Mouse (Mus musculus) adrenal gland, postnatal 25 days (tissue): Measurements from ENCODE around the gene Siglec1. TPM values are rescaled to one million over a fixed set of nuclear protein-coding genes. Genes with fewer than 3 reads are reported as not detected.
"Not testable (repeated sequence)": the region's sequence is repeated elsewhere in the genome, so short reads cannot be mapped to it uniquely, and the experiment has no call there.

Source experiments
- DNase-seq: peaks from one replicate; pipeline ENCODE4 v3.0.0; 2021; ENCODE audit warnings: mixed read lengths
- long read RNA-seq: library from polyadenylated mRNA; stranded (forward); transcript quantifications from one replicate; pipeline ENCODE4 v2.0.0, GENCODE M21; 2021
- total RNA-seq: library from RNA; stranded (reverse); gene quantifications from 2 replicates; pipeline ENCODE4 v1.2.3, GENCODE M21; 2021

Siglec1 gene
- 2.6 and 2.7 TPM in 2 replicates for total RNA-seq
- long read RNA-seq, result 0 reads

- no peak for DNase-seq
Observed at GRCm38 (mm10) chr2:131086667-131087390, at the start of gene Siglec1. Siglec1 (minus strand) TSS chr2:131086765.

GRCm38 (mm10) chr2:131135521-131136139 is 49.1 kb upstream of the Siglec1 start:
- DNase-seq, result no peak

GRCm38 (mm10) chr2:131134826-131135400 is 48.3 kb upstream of the Siglec1 start:
- DNase-seq, result no peak

- no peak for DNase-seq
Observed at GRCm38 (mm10) chr2:131134381-131134780, 47.8 kb upstream of the Siglec1 start.

GRCm38 (mm10) chr2:131132930-131133547 is 46.5 kb upstream of the Siglec1 start, which contains the start of gene Gm11037:
Gm11037 (plus strand) TSS chr2:131133497.
- DNase-seq, result no peak

GRCm38 (mm10) chr2:131132111-131132888 is 45.7 kb upstream of the Siglec1 start:
- DNase-seq, result no peak

GRCm38 (mm10) chr2:131130849-131131248 is 44.3 kb upstream of the Siglec1 start:
- DNase-seq, result no peak

GRCm38 (mm10) chr2:131129836-131130235 is 43.3 kb upstream of the Siglec1 start:
- no peak for DNase-seq

GRCm38 (mm10) chr2:131128636-131129157 is 42.1 kb upstream of the Siglec1 start:
- no peak for DNase-seq

GRCm38 (mm10) chr2:131128211-131128610 is 41.6 kb upstream of the Siglec1 start:
- DNase-seq, result no peak

- DNase-seq, result peak; percentile 58
Observed at GRCm38 (mm10) chr2:131127161-131127730, 40.7 kb upstream of the Siglec1 start, which contains the start of gene Hspa12b. Hspa12b (plus strand) TSS chr2:131127280.

GRCm38 (mm10) chr2:131125964-131126815 is 39.6 kb upstream of the Siglec1 start:
- DNase-seq, result no peak

- no peak for DNase-seq
Observed at GRCm38 (mm10) chr2:131125157-131125963, 38.8 kb upstream of the Siglec1 start.

GRCm38 (mm10) chr2:131124166-131124565 is 37.6 kb upstream of the Siglec1 start:
- DNase-seq, result no peak

- DNase-seq, result no peak
Observed at GRCm38 (mm10) chr2:131118968-131119574, 32.5 kb upstream of the Siglec1 start.

GRCm38 (mm10) chr2:131105989-131106388 is 19.4 kb upstream of the Siglec1 start:
- no peak for DNase-seq

GRCm38 (mm10) chr2:131105061-131105460 is 18.5 kb upstream of the Siglec1 start:
- not testable (repeated sequence) for DNase-seq

- no peak for DNase-seq
Observed at GRCm38 (mm10) chr2:131104021-131104420, 17.5 kb upstream of the Siglec1 start.

GRCm38 (mm10) chr2:131101530-131101929 is 15.0 kb upstream of the Siglec1 start:
- no peak for DNase-seq
